Mouse (Mus musculus) heart, embryonic 11.5 days (tissue): ENCODE data around the gene Eps8l3. TPM values are rescaled to one million over a fixed set of nuclear protein-coding genes. Genes with fewer than 3 reads are reported as not detected.

Source experiments
- ATAC-seq: fragments of 200-750 bp; cut with Nextera tagmentation; replicated peaks from 2 replicates; pipeline ENCODE4 v1.8.0; 2017; ENCODE audit warnings: moderate library complexity; ENCODE audit not compliant: insufficient number of reproducible peaks, low FRiP score, low TSS enrichment
- H3K27ac ChIP-seq: fragments of 300-500 bp; sonication (generic); 2 replicates; pipeline ENCODE4 v1.5.1; 2014; ENCODE audit warnings: mild to moderate bottlenecking, low read depth, low read length
- H3K27me3 ChIP-seq: fragments of 300-500 bp; sonication (generic); 2 replicates; pipeline ENCODE4 v1.6.1; 2014; ENCODE audit warnings: mild to moderate bottlenecking, low read length, mixed read lengths; ENCODE audit not compliant: control insufficient read depth, insufficient read depth
- H3K36me3 ChIP-seq: fragments of 300-500 bp; sonication (generic); 2 replicates; pipeline ENCODE4 v1.6.1; 2014; ENCODE audit warnings: mild to moderate bottlenecking, low read length, moderate library complexity, mixed read lengths; ENCODE audit not compliant: control insufficient read depth, insufficient read depth
- H3K4me1 ChIP-seq: fragments of 300-500 bp; sonication (generic); 2 replicates; pipeline ENCODE4 v1.6.1; 2014; ENCODE audit warnings: low read length; ENCODE audit not compliant: control insufficient read depth, insufficient read depth
- H3K4me2 ChIP-seq: fragments of 300-500 bp; sonication (generic); 2 replicates; pipeline ENCODE4 v1.6.1; 2014; ENCODE audit warnings: mild to moderate bottlenecking, moderate library complexity
- H3K4me3 ChIP-seq: fragments of 300-500 bp; sonication (generic); 2 replicates; pipeline ENCODE4 v1.5.1; 2014; ENCODE audit warnings: low read depth, low read length
- H3K9ac ChIP-seq: fragments of 300-500 bp; sonication (generic); 2 replicates; pipeline ENCODE4 v1.6.1; 2014; ENCODE audit warnings: mild to moderate bottlenecking, low read depth, low read length, moderate library complexity
- H3K9me3 ChIP-seq: fragments of 300-500 bp; sonication (generic); replicated peaks from 2 replicates; pipeline ENCODE4 v1.6.1; 2016; ENCODE audit warnings: low read length; ENCODE audit not compliant: control insufficient read depth
- WGBS: fragments of 180-500 bp; shearing (Covaris S2); extraction: QIAGEN DNeasy Blood & Tissue Kit; methylation state at CpG from one replicate; pipeline ENCODE4 v1.1.7; 2014; ENCODE audit not compliant: insufficient replicate concordance; 5-methylcytosine and 5-hydroxymethylcytosine counted together
- polyA plus RNA-seq: library from polyadenylated mRNA; unstranded; fragments of >200 nt; fragmentation: Nextera tagmentation; extraction: Ambion mirVana; gene quantifications from 2 replicates; pipeline ENCODE4 v1.2.1, GENCODE M21; 2014

Eps8l3 gene
- polyA plus RNA-seq, 1 experiment from 2014 or later, result not detected

GRCm38 (mm10) chr3:107846835-107847234 is 30.2 kb upstream of the Eps8l3 start:
- Histone ChIP-seq H3K9ac (no peak overlapping the region), H3K4me3 (no peak overlapping the region), H3K27ac (no peak overlapping the region), H3K9me3 (no peaks in the 10 kb centered on the region), H3K4me2 (no peak overlapping the region), H3K4me1 (peaks cover 33% of the 10 kb centered on the region), H3K27me3 (no peaks in the 10 kb centered on the region), H3K36me3 (no peaks in the 10 kb centered on the region)
- 38% methylated on average over 3 of the region's 3 CpGs for WGBS
- no peak for ATAC-seq

DNA sequence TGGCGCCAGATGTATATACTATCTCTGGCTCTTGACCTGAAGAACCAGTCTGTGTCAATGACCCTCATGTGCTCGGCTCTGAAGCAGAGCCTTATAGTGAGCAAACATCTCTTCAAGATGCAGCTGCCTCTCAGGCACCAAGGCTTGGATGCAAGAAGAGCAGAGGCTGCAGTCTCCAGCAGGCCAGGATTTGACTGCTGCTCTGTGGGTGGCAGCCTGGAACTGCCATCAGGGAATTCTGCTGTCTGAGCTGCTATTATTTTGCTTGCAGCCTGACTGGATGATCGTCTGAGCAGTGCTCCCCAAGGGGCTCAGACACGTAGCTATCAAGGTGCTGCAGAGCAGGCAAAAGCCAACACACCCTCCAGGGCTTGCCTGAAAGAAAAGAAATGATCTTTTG is 28.9 kb upstream of the Eps8l3 start:
- Histone ChIP-seq H3K27me3 (no peaks in the 10 kb centered on the region), H3K36me3 (no peaks in the 10 kb centered on the region), H3K4me3 (no peak overlapping the region), H3K4me1 (peaks cover 33% of the 10 kb centered on the region), H3K27ac (no peak overlapping the region), H3K9me3 (no peaks in the 10 kb centered on the region), H3K4me2 (no peak overlapping the region), H3K9ac (no peak overlapping the region)
- WGBS, result 46% methylated on average over 4 of the region's 4 CpGs
- no peak for ATAC-seq

DNA sequence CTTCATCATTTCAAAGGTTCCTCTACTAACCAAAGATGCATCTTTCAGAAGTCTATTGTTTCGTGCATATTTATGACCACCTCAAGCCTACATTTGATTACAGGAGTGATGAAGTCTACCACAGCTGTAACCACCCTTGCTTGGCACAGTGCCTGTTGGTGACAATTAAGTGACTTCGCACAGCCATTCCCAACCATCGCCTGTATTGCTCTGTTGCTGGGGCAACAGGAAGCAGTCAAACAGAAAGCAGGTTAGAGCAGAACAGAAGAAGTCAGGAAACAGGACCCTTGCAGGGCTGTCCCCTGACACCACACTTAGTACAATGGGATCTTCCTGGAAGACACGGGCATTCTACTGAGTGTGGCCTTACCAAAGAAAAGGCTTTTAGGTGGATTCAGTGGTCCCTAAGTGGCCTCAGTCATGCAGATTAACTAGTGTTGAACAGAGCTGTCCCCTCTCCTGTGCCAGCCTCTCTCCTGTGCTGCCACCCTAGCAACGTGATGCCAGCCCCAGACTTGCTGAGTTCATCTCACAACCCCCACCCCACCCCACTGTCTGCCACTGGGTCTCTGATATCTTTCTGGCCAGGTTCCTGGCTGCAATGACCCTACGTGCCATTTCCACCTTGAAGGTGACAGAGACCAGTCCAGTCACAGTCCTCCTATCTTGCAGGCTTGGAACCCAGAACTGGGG is 27.9 kb upstream of the Eps8l3 start:
- H3K4me1 ChIP-seq, result peaks cover 30% of the 10 kb centered on the region
- no peaks in the 10 kb centered on the region for H3K27me3 ChIP-seq
- no peaks in the 10 kb centered on the region for H3K9me3 ChIP-seq
- no peaks in the 10 kb centered on the region for H3K36me3 ChIP-seq
- WGBS, result 62% methylated on average over 6 of the region's 6 CpGs
- no peak for ATAC-seq
- H3K4me3 ChIP-seq, result no peak overlapping the region
- H3K4me2 ChIP-seq, result no peak overlapping the region
- no peak overlapping the region for H3K27ac ChIP-seq
- no peak overlapping the region for H3K9ac ChIP-seq

DNA sequence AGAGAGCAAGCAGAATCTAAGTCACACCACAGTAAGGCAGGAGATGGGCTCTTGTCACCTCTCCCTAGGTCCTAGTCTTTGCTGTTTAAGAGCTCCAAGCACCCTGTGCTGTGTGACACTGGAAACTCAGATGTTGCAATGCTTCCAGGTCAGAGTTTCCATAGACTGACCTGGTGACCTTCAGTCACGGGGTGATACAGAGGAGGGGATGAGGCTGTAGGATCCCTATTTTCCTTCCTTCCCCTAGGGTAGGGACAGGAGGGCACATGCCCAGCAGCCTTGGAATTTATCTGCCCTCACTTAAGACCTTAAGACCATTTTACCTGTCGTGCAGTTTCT is 27.4 kb upstream of the Eps8l3 start:
- H3K4me3 ChIP-seq, result no peak overlapping the region
- no peak overlapping the region for H3K27ac ChIP-seq
- H3K36me3 ChIP-seq, result no peaks in the 10 kb centered on the region
- H3K9ac ChIP-seq, result no peak overlapping the region
- H3K4me2 ChIP-seq, result no peak overlapping the region
- H3K27me3 ChIP-seq, result no peaks in the 10 kb centered on the region
- H3K9me3 ChIP-seq, result no peaks in the 10 kb centered on the region
- WGBS, result 70% methylated on average over 2 of the region's 2 CpGs
- peaks cover 26% of the 10 kb centered on the region for H3K4me1 ChIP-seq
- no peak for ATAC-seq

GRCm38 (mm10) chr3:107850418-107851031 is 26.5 kb upstream of the Eps8l3 start:
- H3K9me3 ChIP-seq, result no peaks in the 10 kb centered on the region
- no peaks in the 10 kb centered on the region for H3K27me3 ChIP-seq
- peaks cover 24% of the 10 kb centered on the region for H3K4me1 ChIP-seq
- peak; percentile 56; the same call in 1 of the 2 replicates for ATAC-seq
- H3K36me3 ChIP-seq, result no peaks in the 10 kb centered on the region
- 12% methylated on average over 12 of the region's 12 CpGs for WGBS
- peak overlapping the region; percentile 16; the same call in 1 of the 2 replicates for H3K27ac ChIP-seq
- no peak overlapping the region for H3K4me3 ChIP-seq
- peak overlapping the region; percentile 52; the same call in 1 of the 2 replicates for H3K9ac ChIP-seq
- peak overlapping the region; percentile 30 for H3K4me2 ChIP-seq

DNA sequence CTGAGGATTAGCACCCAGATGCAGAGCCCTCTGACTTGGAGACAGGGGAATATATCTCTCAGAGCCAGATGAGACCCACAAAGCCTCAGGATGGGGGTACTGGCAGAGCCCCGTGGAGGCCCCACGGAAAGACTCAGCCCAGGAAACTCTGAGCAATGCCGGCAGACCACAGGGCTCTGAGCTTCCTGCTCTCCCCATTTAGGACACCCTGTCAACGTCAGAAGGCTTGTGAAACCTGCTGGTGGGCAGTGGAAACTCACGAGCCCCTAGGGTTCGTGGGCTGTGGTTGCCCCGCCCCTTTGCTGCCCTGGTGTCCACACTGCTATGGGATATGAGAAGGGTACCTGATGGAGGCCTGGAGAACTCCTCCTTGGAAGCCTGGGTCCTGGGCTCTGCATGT is 24.2 kb upstream of the Eps8l3 start:
- H3K4me1 ChIP-seq, result peaks cover 21% of the 10 kb centered on the region
- 49% methylated on average over 7 of the region's 7 CpGs for WGBS
- H3K4me2 ChIP-seq, result no peak overlapping the region
- no peak overlapping the region for H3K9ac ChIP-seq
- H3K4me3 ChIP-seq, result no peak overlapping the region
- no peak overlapping the region for H3K27ac ChIP-seq
- no peaks in the 10 kb centered on the region for H3K9me3 ChIP-seq
- no peaks in the 10 kb centered on the region for H3K36me3 ChIP-seq
- no peak for ATAC-seq
- no peaks in the 10 kb centered on the region for H3K27me3 ChIP-seq

DNA sequence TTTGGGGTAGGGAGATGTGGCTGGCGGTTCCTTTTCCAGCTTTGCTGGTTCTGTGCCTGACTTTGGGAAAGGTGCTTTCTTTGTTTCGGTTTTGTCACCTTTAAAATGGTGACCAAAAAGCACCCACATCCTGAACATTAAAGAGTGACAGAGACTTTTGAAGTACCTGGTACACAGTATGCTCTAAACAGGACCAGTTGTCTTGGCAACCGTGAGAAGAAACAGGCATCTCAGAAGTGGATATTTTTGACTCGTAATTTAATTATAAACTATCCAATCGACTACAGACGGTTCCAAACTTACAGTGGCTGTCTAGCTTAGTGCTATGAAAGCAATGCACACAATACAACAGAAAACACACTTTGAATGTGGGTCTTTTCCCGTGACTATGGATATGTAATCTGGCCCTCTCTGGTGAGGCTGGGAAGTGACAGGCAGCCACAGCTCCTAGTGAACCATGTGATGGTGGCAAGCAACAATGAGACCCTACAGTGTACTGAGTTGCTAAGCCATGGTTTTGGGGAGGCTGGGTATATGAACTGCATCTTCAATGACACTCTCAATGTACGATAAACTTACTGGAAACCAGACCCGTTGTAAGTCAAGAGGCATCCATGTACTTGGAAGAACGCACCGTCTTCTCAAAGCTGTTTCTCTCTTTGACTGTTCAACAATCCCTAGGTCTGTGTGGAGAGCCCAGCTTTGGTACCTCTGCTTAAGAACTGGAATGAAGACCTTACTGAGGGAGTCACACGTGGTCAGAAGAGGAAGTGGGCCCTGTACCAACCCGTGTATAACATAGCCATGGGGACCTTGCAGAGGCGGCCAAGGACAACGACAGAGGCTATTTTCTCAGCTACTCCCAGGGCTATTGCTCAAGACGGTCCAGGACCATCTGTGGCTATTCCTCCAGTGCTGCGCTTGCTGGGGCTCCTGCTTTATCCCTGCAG is 23.5 kb upstream of the Eps8l3 start:
- 80% methylated on average over 17 of the region's 17 CpGs for WGBS
- ATAC-seq, result no peak
- Histone ChIP-seq H3K9ac (no peak overlapping the region), H3K9me3 (no peaks in the 10 kb centered on the region), H3K27ac (no peak overlapping the region), H3K4me3 (no peak overlapping the region), H3K27me3 (no peaks in the 10 kb centered on the region), H3K4me1 (peaks cover 21% of the 10 kb centered on the region), H3K4me2 (no peak overlapping the region), H3K36me3 (no peaks in the 10 kb centered on the region)

DNA sequence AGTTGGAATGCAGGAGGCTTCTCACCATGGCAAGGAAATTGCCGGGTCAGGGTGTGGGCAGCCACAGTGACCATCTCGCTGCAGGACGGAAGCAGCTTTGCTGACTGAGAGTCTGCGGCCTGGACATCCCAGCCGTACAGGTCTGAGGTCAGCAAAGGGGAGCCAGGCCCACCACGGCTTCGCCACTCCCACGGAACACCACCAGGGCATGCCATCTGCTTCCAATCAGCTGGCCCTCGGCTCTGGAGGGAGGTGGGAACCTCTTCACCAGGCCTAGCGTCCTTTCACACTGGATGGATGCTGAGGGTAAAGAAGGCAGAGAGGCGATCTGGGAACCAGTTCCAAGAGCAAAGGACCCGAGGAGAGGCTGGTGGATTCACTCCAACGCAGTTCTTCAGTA is 21.7 kb upstream of the Eps8l3 start:
- Histone ChIP-seq H3K27me3 (no peaks in the 10 kb centered on the region), H3K4me1 (peaks cover 7% of the 10 kb centered on the region), H3K4me3 (no peak overlapping the region), H3K27ac (no peak overlapping the region), H3K36me3 (no peaks in the 10 kb centered on the region), H3K9me3 (no peaks in the 10 kb centered on the region), H3K4me2 (no peak overlapping the region), H3K9ac (no peak overlapping the region)
- ATAC-seq, result no peak
- WGBS, result 70% methylated on average over 13 of the region's 13 CpGs
